Mouse (Mus musculus) lung, adult 2 months (tissue): Measurements from ENCODE around the gene Gm20388. TPM values are rescaled to one million over a fixed set of nuclear protein-coding genes. Genes with fewer than 3 reads are reported as not detected.
A peak's percentile ranks its signal among the peaks of the same experiment; 100 is the strongest.

Experiments used
- DNase-seq: peaks from one replicate; pipeline ENCODE4 v3.0.0; 2022
- H3K4me1 ChIP-seq: fragments of 200-500 bp; 2 replicates; pipeline ENCODE4 v1.6.1; 2011; ENCODE audit warnings: low read length; ENCODE audit not compliant: control insufficient read depth, insufficient read depth
- H3K4me3 ChIP-seq: fragments of 200-500 bp; replicated peaks from 2 replicates; pipeline ENCODE3; 2011; ENCODE audit warnings: low read depth, mild to moderate bottlenecking, control low read depth, low read length; ENCODE audit errors: extremely low read depth
- CTCF ChIP-seq: fragments of 200-500 bp; IDR thresholded peaks from 2 replicates; pipeline ENCODE4 v1.5.1; 2011; ENCODE audit warnings: mild to moderate bottlenecking, low read length, control low read depth; ENCODE audit not compliant: insufficient read depth
- POLR2A ChIP-seq: fragments of 200-500 bp; IDR thresholded peaks from 2 replicates; pipeline ENCODE4 v1.6.1; 2011; ENCODE audit warnings: low read depth, mild to moderate bottlenecking, control low read depth, low read length, borderline replicate concordance; ENCODE audit errors: extremely low read depth
- WGBS: fragments of 180-500 bp; shearing (Covaris S2); methylation state at CpG from one replicate; pipeline ENCODE4 v1.1.7; 2018; 5-methylcytosine and 5-hydroxymethylcytosine counted together
- polyA plus RNA-seq: library from polyadenylated mRNA; depleted of rRNA; stranded (reverse); fragments of >200 nt; gene quantifications from 2 replicates; pipeline ENCODE4 v1.2.3, GENCODE M21; 2012

Gm20388 gene
- polyA plus RNA-seq, 1 experiment, result 67.8 TPM

GRCm38 (mm10) chr8:120334878-120335261 lies 424.2 kb downstream of the Gm20388 start:
- no peak for DNase-seq
- peaks cover 13% of the 10 kb centered on the region for H3K4me1 ChIP-seq
- 30% methylated on average over 5 of the region's 5 CpGs for WGBS
- H3K4me3 ChIP-seq, result no peak overlapping the region
- no peak for TF ChIP-seq POLR2A
- TF ChIP-seq CTCF, result no peak

- Histone ChIP-seq H3K4me3 (no peak overlapping the region), H3K4me1 (peaks cover 13% of the 10 kb centered on the region)
- DNase-seq, result peak; percentile 34
- TF ChIP-seq POLR2A, result no peak
- TF ChIP-seq CTCF, result no peak
- 14% methylated on average over 17 of the region's 17 CpGs for WGBS
Observed at GRCm38 (mm10) chr8:120335262-120336086, 424.8 kb downstream of the Gm20388 start.

- no peak for TF ChIP-seq CTCF
- TF ChIP-seq POLR2A, result no peak
Observed at GRCm38 (mm10) chr8:120336087-120336380, 425.4 kb downstream of the Gm20388 start.

GRCm38 (mm10) chr8:120336909-120337555 lies 426.4 kb downstream of the Gm20388 start:
- 62% methylated on average over 5 of the region's 5 CpGs for WGBS
- no peak overlapping the region for H3K4me3 ChIP-seq
- no peak for TF ChIP-seq POLR2A
- TF ChIP-seq CTCF, result no peak
- peaks cover 13% of the 10 kb centered on the region for H3K4me1 ChIP-seq
- no peak for DNase-seq

More at GRCm38 (mm10) chr8:120336087-120336380, 425.4 kb downstream of the Gm20388 start:
- H3K4me1 ChIP-seq, result peaks cover 13% of the 10 kb centered on the region
- WGBS, result 17% methylated on average over 9 of the region's 9 CpGs
- no peak for DNase-seq
- H3K4me3 ChIP-seq, result no peak overlapping the region

- no peak for DNase-seq
- WGBS, result 64% methylated on average over 5 of the region's 5 CpGs
- TF ChIP-seq CTCF (no peak), POLR2A (no peak)
Observed at GRCm38 (mm10) chr8:120337627-120338026, 427.0 kb downstream of the Gm20388 start.

GRCm38 (mm10) chr8:120338678-120339077 lies 428.0 kb downstream of the Gm20388 start:
- 74% methylated on average over 7 of the region's 7 CpGs for WGBS
- Histone ChIP-seq H3K4me1 (peaks cover 13% of the 10 kb centered on the region), H3K4me3 (no peak overlapping the region)
- TF ChIP-seq CTCF (no peak), POLR2A (no peak)
- no peak for DNase-seq

More at GRCm38 (mm10) chr8:120337627-120338026, 427.0 kb downstream of the Gm20388 start:
- Histone ChIP-seq H3K4me3 (no peak overlapping the region), H3K4me1 (peaks cover 13% of the 10 kb centered on the region)

- no peak for DNase-seq
- 60% methylated on average over 7 of the region's 8 CpGs for WGBS
- H3K4me3 ChIP-seq, result no peak overlapping the region
Observed at GRCm38 (mm10) chr8:120339743-120340142, 429.1 kb downstream of the Gm20388 start.

GRCm38 (mm10) chr8:120341124-120341523 lies 430.5 kb downstream of the Gm20388 start:
- peaks cover 2% of the 10 kb centered on the region; the same call in 1 of the 2 replicates for H3K4me1 ChIP-seq
- no peak for DNase-seq
- no peak overlapping the region for H3K4me3 ChIP-seq
- TF ChIP-seq CTCF (no peak), POLR2A (no peak)
- 93% methylated on average over 10 of the region's 10 CpGs for WGBS

More at GRCm38 (mm10) chr8:120339743-120340142, 429.1 kb downstream of the Gm20388 start:
- TF ChIP-seq POLR2A, result no peak
- peaks cover 11% of the 10 kb centered on the region for H3K4me1 ChIP-seq

- no peaks in the 10 kb centered on the region for H3K4me1 ChIP-seq
- no peak for DNase-seq
- 50% methylated on average over 7 of the region's 7 CpGs for WGBS
- H3K4me3 ChIP-seq, result no peak overlapping the region
- no peak for TF ChIP-seq CTCF
- TF ChIP-seq POLR2A, result no peak
Observed at GRCm38 (mm10) chr8:120342847-120343548, 432.4 kb downstream of the Gm20388 start.
